In the genomic region with DNA sequence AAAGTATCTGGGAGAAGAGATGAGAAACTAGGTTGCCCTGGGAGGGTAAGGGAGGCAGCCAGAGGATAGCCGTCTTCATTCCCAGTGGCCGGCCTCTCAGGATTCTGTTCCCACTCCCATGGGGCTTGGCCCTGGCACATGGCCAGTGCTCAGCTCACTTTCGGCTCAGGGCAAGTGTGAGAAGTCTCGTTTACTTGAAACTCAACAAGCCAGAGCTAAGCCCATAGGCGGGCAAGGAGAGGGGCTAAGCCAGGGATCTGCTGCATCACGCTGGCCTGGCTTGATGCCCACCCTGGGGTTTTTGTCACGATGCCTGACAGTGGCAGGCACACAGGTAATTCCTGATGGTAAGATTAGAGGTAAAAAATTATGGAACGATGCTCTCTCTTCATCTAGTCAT, we compare ENCODE assay signal across 13 mouse cellular contexts. TPM values are rescaled to one million over a fixed set of nuclear protein-coding genes. Genes with fewer than 3 reads are reported as not detected.
DNase-seq lines count a peak whose midpoint lies in the region; ATAC-seq lines count a peak whose summit lies in the region.
"Had no signal": no experiment of that assay in that cellular context is flagged by ENCODE, and none has a peak within 500 bp of the region (broad histone marks: within the 10 kb centered on the region; RNA-seq: fewer than 3 reads in every experiment).

No protein-coding gene starts in this region.

- H3K27ac ChIP-seq in forebrain, embryonic 10.5 days = 0 out of 2 replicates have a peak overlapping the region, but pooled peaks have one; percentile 2
- H3K27ac ChIP-seq in forebrain, embryonic 15.5 days (replicated peaks) = no peak overlapping the region
- no peak overlapping the region for H3K27ac ChIP-seq in kidney, embryonic 14.5 days (ENCODE audit: low read depth, low read length)
- no peak overlapping the region for H3K27ac ChIP-seq in lung, embryonic 16.5 days (ENCODE audit: low read length)
- H3K27ac ChIP-seq: embryonic facial prominence, embryonic 12.5 days had no signal

- H3K4me3 ChIP-seq in forebrain, embryonic 10.5 days = no peak overlapping the region
- H3K4me3 ChIP-seq in forebrain, embryonic 15.5 days = no peak overlapping the region
- no peak overlapping the region for H3K4me3 ChIP-seq in kidney, embryonic 14.5 days (ENCODE audit: low read length)
- no peak overlapping the region for H3K4me3 ChIP-seq in lung, embryonic 16.5 days (ENCODE audit: low read length)
- H3K4me3 ChIP-seq: embryonic facial prominence, embryonic 12.5 days had no signal

- 88% methylated on average over 8 of the region's 8 CpGs for WGBS in forebrain, embryonic 10.5 days
- 43% methylated on average over 8 of the region's 8 CpGs for WGBS in forebrain, embryonic 15.5 days
- WGBS in kidney, embryonic 14.5 days = 68% methylated on average over 8 of the region's 8 CpGs
- WGBS in lung, embryonic 16.5 days = 37% methylated on average over 8 of the region's 8 CpGs

- no peak for DNase-seq in forebrain, embryonic 10.5 days (ENCODE audit: extremely low spot score, low spot score)
- DNase-seq in kidney, postnatal 4 days = peak; percentile 46 to 59
- DNase-seq in cerebellum, postnatal 10 days = peak; percentile 57 to 62
- DNase-seq in frontal cortex, postnatal 10 days (ENCODE audit: low spot score in 2 of 2) = no peak
- no peak for DNase-seq in yolk sac, embryonic 10.5 days (ENCODE audit: low spot score)
- DNase-seq: thymus, adult 18-20 months had no signal

- no peak overlapping the region for H3K4me2 ChIP-seq in forebrain, embryonic 15.5 days (replicated peaks)
- H3K4me2 ChIP-seq in kidney, embryonic 14.5 days (replicated peaks; ENCODE audit: low read depth, low read length) = no peak overlapping the region
- H3K4me2 ChIP-seq in lung, embryonic 16.5 days (ENCODE audit: low read depth, low read length) = no peak overlapping the region
- H3K4me2 ChIP-seq: embryonic facial prominence, embryonic 12.5 days; midbrain, embryonic 11.5 days had no signal

- H3K27me3 ChIP-seq in forebrain, embryonic 10.5 days (ENCODE audit: poor library complexity, severe bottlenecking) = peaks cover 5% of the 10 kb centered on the region
- H3K27me3 ChIP-seq in forebrain, embryonic 15.5 days = no peaks in the 10 kb centered on the region
- no peaks in the 10 kb centered on the region for H3K27me3 ChIP-seq in kidney, embryonic 14.5 days (ENCODE audit: control insufficient read depth, insufficient read depth, low read length)
- H3K27me3 ChIP-seq in lung, embryonic 16.5 days (ENCODE audit: control insufficient read depth, insufficient read depth, low read depth, low read length) = no peaks in the 10 kb centered on the region
- H3K27me3 ChIP-seq: CH12.LX; embryonic facial prominence, embryonic 12.5 days had no signal

- no peak for ATAC-seq in forebrain, embryonic 15.5 days (replicated peaks)
- no peak for ATAC-seq in kidney, embryonic 14.5 days (ENCODE audit: low FRiP score, low TSS enrichment)
- ATAC-seq in lung, embryonic 16.5 days (ENCODE audit: low read depth) = peak; percentile 43; the same call in 1 of the 2 replicates
- ATAC-seq: activated CD4-positive, CD25-positive, alpha-beta regulatory T cell, adult 4 months had no signal

- H3K9ac ChIP-seq in forebrain, embryonic 15.5 days (replicated peaks) = no peak overlapping the region
- no peak overlapping the region for H3K9ac ChIP-seq in kidney, embryonic 14.5 days (ENCODE audit: low read depth, low read length)
- H3K9ac ChIP-seq in lung, embryonic 16.5 days (ENCODE audit: low read length) = no peak overlapping the region
- H3K9ac ChIP-seq: embryonic facial prominence, embryonic 12.5 days had no signal

- H3K9me3 ChIP-seq in forebrain, embryonic 10.5 days = no peaks in the 10 kb centered on the region
- no peaks in the 10 kb centered on the region for H3K9me3 ChIP-seq in forebrain, embryonic 15.5 days
- no peaks in the 10 kb centered on the region for H3K9me3 ChIP-seq in kidney, embryonic 14.5 days (ENCODE audit: control insufficient read depth, low read length)
- H3K9me3 ChIP-seq in lung, embryonic 16.5 days (ENCODE audit: control insufficient read depth, low read length) = no peaks in the 10 kb centered on the region
- H3K9me3 ChIP-seq: embryonic facial prominence, embryonic 12.5 days had no signal

- H3K4me1 ChIP-seq in forebrain, embryonic 10.5 days = peaks cover 20% of the 10 kb centered on the region
- H3K4me1 ChIP-seq in forebrain, embryonic 15.5 days = peaks cover 30% of the 10 kb centered on the region
- H3K4me1 ChIP-seq in kidney, embryonic 14.5 days (ENCODE audit: control insufficient read depth, insufficient read depth, low read length) = no peaks in the 10 kb centered on the region
- peaks cover 3% of the 10 kb centered on the region; the same call in 1 of the 2 replicates for H3K4me1 ChIP-seq in lung, embryonic 16.5 days (replicated peaks; ENCODE audit: control insufficient read depth, insufficient read depth, low read length)

- H3K36me3 ChIP-seq in forebrain, embryonic 10.5 days (replicated peaks) = no peaks in the 10 kb centered on the region
- H3K36me3 ChIP-seq in forebrain, embryonic 15.5 days = no peaks in the 10 kb centered on the region
- H3K36me3 ChIP-seq in kidney, embryonic 14.5 days (ENCODE audit: control insufficient read depth, insufficient read depth, low read length) = no peaks in the 10 kb centered on the region
- H3K36me3 ChIP-seq in lung, embryonic 16.5 days (ENCODE audit: control insufficient read depth, insufficient read depth, low read length) = no peaks in the 10 kb centered on the region
- H3K36me3 ChIP-seq: embryonic facial prominence, embryonic 12.5 days had no signal

RNA-seq across cellular contexts. Expression of a gene that starts 8.4 kb away (rescaled TPM):
- polyA plus RNA-seq in forebrain, embryonic 10.5 days (2016; fragmentation: Nextera tagmentation; extraction: Ambion mirVana) = 818 and 845 TPM in 2 replicates
- 333 and 363 TPM in 2 replicates for polyA plus RNA-seq in forebrain, embryonic 15.5 days (2015; fragmentation: Nextera tagmentation; extraction: Ambion mirVana)
- 724 and 1,042 TPM in 2 replicates for polyA plus RNA-seq in kidney, embryonic 14.5 days (2014; fragmentation: Nextera tagmentation; extraction: Ambion mirVana)
- polyA plus RNA-seq in lung, embryonic 16.5 days (2015; fragmentation: Nextera tagmentation; extraction: Ambion mirVana) = 612 and 687 TPM in 2 replicates

RNA-seq across cellular contexts. Expression of a gene that starts 18.0 kb away (rescaled TPM):
- 33.4 and 34.0 TPM in 2 replicates for polyA plus RNA-seq in forebrain, embryonic 10.5 days (2016; fragmentation: Nextera tagmentation; extraction: Ambion mirVana)
- 39.7 and 40.6 TPM in 2 replicates for polyA plus RNA-seq in forebrain, embryonic 15.5 days (2015; fragmentation: Nextera tagmentation; extraction: Ambion mirVana)
- polyA plus RNA-seq in kidney, embryonic 14.5 days (2014; fragmentation: Nextera tagmentation; extraction: Ambion mirVana) = 18.0 and 27.3 TPM in 2 replicates
- polyA plus RNA-seq in lung, embryonic 16.5 days (2015; fragmentation: Nextera tagmentation; extraction: Ambion mirVana) = 28.8 and 30.4 TPM in 2 replicates

RNA-seq across cellular contexts. Expression of a gene that starts 37.8 kb away (rescaled TPM):
- 9.2 and 9.6 TPM in 2 replicates for polyA plus RNA-seq in forebrain, embryonic 10.5 days (2016; fragmentation: Nextera tagmentation; extraction: Ambion mirVana)
- polyA plus RNA-seq in forebrain, embryonic 15.5 days (2015; fragmentation: Nextera tagmentation; extraction: Ambion mirVana) = 9.6 and 9.7 TPM in 2 replicates
- polyA plus RNA-seq in kidney, embryonic 14.5 days (2014; fragmentation: Nextera tagmentation; extraction: Ambion mirVana) = 20.6 and 23.4 TPM in 2 replicates
- 6.0 and 7.0 TPM in 2 replicates for polyA plus RNA-seq in lung, embryonic 16.5 days (2015; fragmentation: Nextera tagmentation; extraction: Ambion mirVana)

Comparison
In these comparisons a context has a peak if more than half of its experiments do, and no peak if none do; other contexts are left out.
1. DNase-seq: peak in kidney, postnatal 4 days (2 of 2) and cerebellum, postnatal 10 days (2 of 2); none in forebrain, embryonic 10.5 days (single experiment), frontal cortex, postnatal 10 days (0 of 2) and yolk sac, embryonic 10.5 days (single experiment).